Mouse (Mus musculus) spleen, postnatal 36 days (tissue): Measurements from ENCODE around the gene Fam222a.

Source experiments
- DNase-seq, 2 experiments: peaks; one replicate each; pipeline ENCODE4 v3.0.0; 2022; ENCODE audit warnings: low spot score in 2 of 2, mixed read lengths in 1 of 2

Gene Fam222a

GRCm38 (mm10) chr5:114656305-114656704 is 88.5 kb downstream of the Fam222a start:
- no peak for DNase-seq

- DNase-seq = no peak
Measured at GRCm38 (mm10) chr5:114657426-114657825, 89.6 kb downstream of the Fam222a start.

DNA sequence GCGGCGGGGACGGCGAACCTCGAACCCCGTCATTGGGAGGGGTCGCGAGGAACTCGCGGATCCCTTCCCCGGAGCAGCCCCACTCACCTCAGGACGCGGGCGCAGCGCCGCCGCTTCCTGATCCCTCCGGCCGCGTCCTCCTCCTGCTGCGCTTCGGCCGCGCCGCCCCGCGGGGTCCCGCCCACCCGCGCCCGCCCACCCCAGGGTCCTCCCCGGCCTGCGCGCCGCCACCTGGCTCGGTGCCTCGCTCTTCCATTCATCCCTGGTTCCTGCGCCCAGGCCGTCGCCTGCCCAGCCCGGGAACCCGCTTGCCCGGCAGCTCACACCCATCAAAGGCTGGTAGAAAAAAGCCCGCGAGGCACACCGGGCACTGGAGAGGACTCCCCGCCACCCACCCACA is 90.4 kb downstream of the Fam222a start, which contains the start of gene Trpv4:
Gene Trpv4 (minus strand): TSS at position 167 of the 400 bp plus-strand sequence.
- DNase-seq = no peak

GRCm38 (mm10) chr5:114661029-114661428 is 93.2 kb downstream of the Fam222a start:
- DNase-seq = no peak
